Mouse (Mus musculus) spleen, embryonic (tissue): ENCODE data around the gene Unc45a.

ENCODE experiments used
- CTCF ChIA-PET: fragments of 350-600 bp; sonication (Branson Sonifier 250); formaldehyde crosslinking; loops from one replicate; lab custom pipeline; 2022; lab: Charles Lee

Gene Unc45a

GRCm38 (mm10) chr7:80331433-80331832 lies 9.4 kb downstream of the Unc45a start:
- CTCF ChIA-PET, result no interaction called here

GRCm38 (mm10) chr7:80330278-80330677 lies 10.5 kb downstream of the Unc45a start:
- CTCF ChIA-PET, result no interaction called here

GRCm38 (mm10) chr7:80326076-80326475 lies 14.7 kb downstream of the Unc45a start:
- CTCF ChIA-PET, result no interaction called here

- CTCF ChIA-PET, result interaction anchor here (0.6 to 0.7 kb wide), 2 partner anchors 9 to 302 kb away, joined by 5 to 11 read pairs; no protein-coding TSS in a partner anchor
Observed at GRCm38 (mm10) chr7:80325292-80325868, 15.4 kb downstream of the Unc45a start.

GRCm38 (mm10) chr7:80324816-80325119 lies 16.0 kb downstream of the Unc45a start:
- CTCF ChIA-PET, result interaction anchor here (0.6 to 0.7 kb wide), 6 partner anchors 9 to 302 kb away, joined by 3 to 11 read pairs (median 4); no protein-coding TSS in a partner anchor

GRCm38 (mm10) chr7:80324043-80324815 lies 16.6 kb downstream of the Unc45a start, which contains the start of gene Rccd1:
Gene Rccd1 (minus strand): TSS chr7:80324454.
- CTCF ChIA-PET, result interaction anchor here (0.6 to 0.7 kb wide), 6 partner anchors 16 to 303 kb away, joined by 3 to 11 read pairs (median 7); no protein-coding TSS in a partner anchor

GRCm38 (mm10) chr7:80323336-80323735 lies 17.5 kb downstream of the Unc45a start:
- CTCF ChIA-PET, result interaction anchor here (0.6 kb wide), 1 partner anchor 37 kb away, joined by 6 read pairs; no protein-coding TSS in a partner anchor

- CTCF ChIA-PET, result interaction anchor here (0.5 kb wide), 1 partner anchor 211 kb away, joined by 3 read pairs; no protein-coding TSS in a partner anchor
Observed at GRCm38 (mm10) chr7:80319846-80320496, 20.8 kb downstream of the Unc45a start.

GRCm38 (mm10) chr7:80318670-80319069 lies 22.1 kb downstream of the Unc45a start:
- CTCF ChIA-PET, result interaction anchor here (0.6 kb wide), 2 partner anchors 14 to 178 kb away, joined by 3 to 6 read pairs; no protein-coding TSS in a partner anchor

- CTCF ChIA-PET, result no interaction called here
Observed at GRCm38 (mm10) chr7:80317439-80318115, 23.2 kb downstream of the Unc45a start.

- CTCF ChIA-PET, result no interaction called here
Observed at GRCm38 (mm10) chr7:80315733-80316132, 25.1 kb downstream of the Unc45a start.

- CTCF ChIA-PET, result no interaction called here
Observed at GRCm38 (mm10) chr7:80310771-80311170, 30.0 kb downstream of the Unc45a start.

GRCm38 (mm10) chr7:80307766-80308165 lies 33.0 kb downstream of the Unc45a start:
- CTCF ChIA-PET, result interaction anchor here (0.7 kb wide), 1 partner anchor 355 kb away, joined by 3 read pairs; no protein-coding TSS in a partner anchor

GRCm38 (mm10) chr7:80301522-80301921 lies 39.3 kb downstream of the Unc45a start:
- CTCF ChIA-PET, result interaction anchor here (0.6 kb wide), 1 partner anchor 159 kb away, joined by 6 read pairs; no protein-coding TSS in a partner anchor

GRCm38 (mm10) chr7:80299568-80299967 lies 41.2 kb downstream of the Unc45a start:
- CTCF ChIA-PET, result no interaction called here

- CTCF ChIA-PET, result no interaction called here
Observed at GRCm38 (mm10) chr7:80298754-80299153, 42.1 kb downstream of the Unc45a start.

GRCm38 (mm10) chr7:80297041-80297440 lies 43.8 kb downstream of the Unc45a start:
- CTCF ChIA-PET, result no interaction called here

- CTCF ChIA-PET, result no interaction called here
Observed at GRCm38 (mm10) chr7:80296462-80296861, 44.3 kb downstream of the Unc45a start.

- CTCF ChIA-PET, result interaction anchor here (1.1 kb wide), 1 partner anchor 139 kb away, joined by 4 read pairs; no protein-coding TSS in a partner anchor
Observed at GRCm38 (mm10) chr7:80294764-80295648, 45.8 kb downstream of the Unc45a start.
